Mouse (Mus musculus) activated CD4-positive, CD25-positive, alpha-beta regulatory T cell, adult 9 weeks (primary cell): ENCODE results near the gene Casp3. TPM values are rescaled to one million over a fixed set of nuclear protein-coding genes. Genes with fewer than 3 reads are reported as not detected.

Source experiments
- polyA plus RNA-seq: library from polyadenylated mRNA; unstranded; fragments of 100-300 nt; shearing (Covaris generic); gene quantifications from one replicate; pipeline ENCODE4 v1.2.1, GENCODE M21; 2017

Casp3 gene
- 72.9 TPM for polyA plus RNA-seq

DNA sequence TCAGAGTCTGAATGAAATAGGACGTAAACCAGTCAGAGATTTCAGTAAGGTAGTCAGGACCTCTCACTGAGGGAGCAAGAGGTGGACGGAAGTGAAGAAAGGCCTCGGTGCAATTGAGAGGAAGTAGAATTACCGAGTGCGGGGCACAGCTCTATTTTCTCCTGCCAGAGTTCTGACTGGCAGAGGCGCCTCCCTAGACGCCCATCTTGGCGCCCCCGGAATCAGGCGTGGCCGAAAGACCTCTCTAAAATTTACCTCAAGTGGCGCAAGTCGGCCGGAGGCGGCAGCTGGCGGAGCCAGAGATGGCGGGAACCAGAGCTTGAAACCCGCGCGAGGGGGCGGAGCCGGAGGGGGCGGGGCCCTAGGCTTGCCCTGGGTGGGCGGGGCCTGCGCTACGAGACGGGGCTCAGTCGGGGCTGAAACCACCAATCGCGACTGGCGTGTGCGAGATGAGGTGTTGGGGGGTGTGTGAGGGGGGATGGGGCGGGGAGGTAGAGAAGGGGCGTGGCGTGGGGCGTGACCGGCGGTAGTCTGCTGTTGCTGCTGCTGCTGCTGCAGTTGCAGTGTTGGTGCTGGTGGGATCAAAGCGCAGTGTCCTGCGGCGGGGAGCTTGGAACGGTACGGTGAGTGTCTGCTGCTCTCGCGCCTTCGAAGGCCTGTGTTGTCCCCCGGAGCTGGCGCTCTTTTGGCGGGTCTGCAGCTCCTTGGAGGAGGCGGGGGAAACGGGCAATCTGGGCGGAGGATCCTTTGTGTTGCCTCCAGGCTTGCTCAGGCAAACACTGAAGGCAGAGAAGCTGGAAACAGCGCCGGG is at the start of gene Casp3, which contains the start of gene Primpol:
Gene Casp3 (plus strand): TSS at position 413 of the 811 bp plus-strand sequence.
Gene Primpol (minus strand): TSS at position 334 of the 811 bp plus-strand sequence.

Other genes starting within 250 kb of the Casp3 start
- gene Acsl1, start 146.3 kb upstream of the Casp3 start, polyA plus RNA-seq: 11.6 TPM
- 4.7 TPM for gene Cenpu, start 65.3 kb upstream of the Casp3 start, polyA plus RNA-seq
- gene Primpol, start 79 bp upstream of the Casp3 start, polyA plus RNA-seq: 39.0 TPM
- 216 TPM for gene Irf2, start 122.4 kb downstream of the Casp3 start, polyA plus RNA-seq